Mouse (Mus musculus): ENCODE measurements around the gene Kif1b.
A peak's percentile ranks its signal among the peaks of the same experiment; 100 is the strongest.

The Kif1b gene

DNA sequence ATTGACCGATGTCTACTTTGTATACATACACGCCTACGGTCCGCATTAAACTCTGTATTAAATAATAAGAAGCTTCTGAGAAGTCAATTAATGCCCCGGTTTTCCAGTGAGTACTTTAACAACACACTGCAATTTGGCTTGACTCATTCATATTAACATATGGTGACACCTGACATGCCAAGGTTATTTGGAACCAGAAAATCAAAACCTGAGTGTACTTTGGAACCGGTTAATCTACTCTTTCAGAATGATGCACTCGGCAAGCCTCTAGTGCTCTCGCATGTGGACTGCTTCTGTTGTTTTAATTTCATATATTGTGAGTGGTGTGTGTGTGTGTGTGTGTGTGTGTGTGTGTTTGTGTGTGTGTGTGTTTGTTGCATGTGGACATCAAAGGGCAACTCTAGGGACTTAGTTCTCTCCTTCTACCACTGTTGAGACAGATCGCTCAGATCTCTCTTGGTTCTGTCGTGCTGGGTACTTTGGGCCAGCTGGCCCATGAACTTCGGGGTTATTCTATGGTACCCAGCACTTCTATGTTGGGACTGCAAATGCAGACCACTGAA, 6.9 kb upstream of the Kif1b start:
- no peak for DNase-seq (ENCODE audit: low spot score in 2 of 2)

DNA sequence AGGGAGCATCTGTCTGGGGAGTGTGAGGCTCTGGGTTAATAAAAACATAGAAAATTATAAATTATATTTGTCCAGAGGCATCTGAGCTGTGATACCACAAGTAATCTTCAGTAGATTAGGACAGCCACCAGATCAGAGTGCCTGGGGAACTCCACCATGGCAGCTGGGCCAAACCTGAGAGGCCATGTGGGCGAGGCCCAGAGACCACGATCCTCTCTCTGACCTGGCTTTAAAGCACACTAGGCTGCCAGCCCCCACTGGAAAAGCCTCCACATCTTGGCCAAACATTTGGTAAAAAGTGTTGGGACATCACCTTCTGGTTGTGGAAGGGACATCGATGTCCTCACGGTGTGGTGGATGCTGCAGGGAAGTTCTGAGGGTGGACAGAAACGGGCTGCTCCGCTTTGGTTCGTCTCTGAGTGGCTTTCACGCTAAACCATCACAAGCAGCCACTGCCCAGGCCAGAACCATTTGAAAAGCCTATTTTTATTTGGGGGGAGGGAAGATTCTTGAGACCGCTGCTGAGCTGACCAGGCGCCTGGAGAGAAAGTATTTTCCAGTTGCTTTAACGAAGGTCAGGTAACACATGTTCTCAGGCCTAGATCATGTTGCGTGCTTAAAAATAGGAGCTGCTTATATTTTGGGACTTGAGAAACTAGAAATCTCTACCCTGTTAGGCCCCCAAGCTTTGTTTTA, 6.2 kb upstream of the Kif1b start:
- DNase-seq (ENCODE audit: low spot score in 2 of 2) = no peak

GRCm38 (mm10) chr4:149311996-149312395, 4.5 kb upstream of the Kif1b start:
- DNase-seq (ENCODE audit: low spot score in 2 of 2) = no peak

- DNase-seq (ENCODE audit: low spot score in 2 of 2) = no peak
Measured at GRCm38 (mm10) chr4:149308491-149308820, 963 bp upstream of the Kif1b start.

DNA sequence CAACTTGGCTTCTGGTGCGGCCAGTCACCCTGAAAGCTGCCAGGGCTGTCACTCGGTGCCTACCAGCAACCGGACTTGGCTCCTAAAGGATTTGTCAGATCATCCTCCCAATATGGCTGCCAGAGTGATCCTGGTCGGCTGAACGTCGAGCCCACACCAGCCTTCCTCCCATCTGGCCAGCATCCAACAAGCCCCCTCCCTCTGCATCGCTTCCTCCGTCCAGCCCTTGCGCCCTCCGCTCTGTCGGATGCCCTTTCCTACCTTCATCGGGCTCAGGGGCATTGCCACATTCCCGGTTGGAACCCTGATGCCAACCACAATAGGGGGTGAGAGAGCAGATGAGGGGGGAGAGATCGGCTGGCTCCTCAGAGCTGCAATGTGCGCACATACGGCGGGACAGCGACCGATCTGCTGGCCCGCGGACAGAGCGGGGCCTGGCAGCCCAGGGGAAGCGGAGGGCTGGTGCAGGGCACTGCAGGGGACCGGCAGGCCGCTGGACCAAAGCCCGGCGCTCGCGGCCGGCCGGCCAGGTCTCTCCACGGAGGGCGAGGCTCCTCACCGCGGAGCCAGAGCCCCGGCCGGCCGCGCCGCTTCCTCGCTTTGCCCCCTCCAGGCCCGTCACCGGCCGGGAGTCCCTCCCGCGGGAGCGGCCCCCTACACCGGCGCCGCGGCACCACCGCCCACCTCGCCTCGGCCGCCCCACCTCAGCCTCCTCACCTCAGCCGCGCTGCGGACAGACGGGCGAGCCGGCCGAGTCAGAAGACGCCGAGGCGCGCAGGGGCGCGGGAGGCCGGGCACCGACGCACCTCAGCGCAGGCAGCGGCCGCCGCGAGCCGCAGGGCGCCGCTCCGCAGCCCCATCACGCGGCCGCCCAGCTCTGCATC, 539 bp downstream of the Kif1b start:
- peak; percentile 60 to 70 for DNase-seq (ENCODE audit: low spot score in 2 of 2)

DNA sequence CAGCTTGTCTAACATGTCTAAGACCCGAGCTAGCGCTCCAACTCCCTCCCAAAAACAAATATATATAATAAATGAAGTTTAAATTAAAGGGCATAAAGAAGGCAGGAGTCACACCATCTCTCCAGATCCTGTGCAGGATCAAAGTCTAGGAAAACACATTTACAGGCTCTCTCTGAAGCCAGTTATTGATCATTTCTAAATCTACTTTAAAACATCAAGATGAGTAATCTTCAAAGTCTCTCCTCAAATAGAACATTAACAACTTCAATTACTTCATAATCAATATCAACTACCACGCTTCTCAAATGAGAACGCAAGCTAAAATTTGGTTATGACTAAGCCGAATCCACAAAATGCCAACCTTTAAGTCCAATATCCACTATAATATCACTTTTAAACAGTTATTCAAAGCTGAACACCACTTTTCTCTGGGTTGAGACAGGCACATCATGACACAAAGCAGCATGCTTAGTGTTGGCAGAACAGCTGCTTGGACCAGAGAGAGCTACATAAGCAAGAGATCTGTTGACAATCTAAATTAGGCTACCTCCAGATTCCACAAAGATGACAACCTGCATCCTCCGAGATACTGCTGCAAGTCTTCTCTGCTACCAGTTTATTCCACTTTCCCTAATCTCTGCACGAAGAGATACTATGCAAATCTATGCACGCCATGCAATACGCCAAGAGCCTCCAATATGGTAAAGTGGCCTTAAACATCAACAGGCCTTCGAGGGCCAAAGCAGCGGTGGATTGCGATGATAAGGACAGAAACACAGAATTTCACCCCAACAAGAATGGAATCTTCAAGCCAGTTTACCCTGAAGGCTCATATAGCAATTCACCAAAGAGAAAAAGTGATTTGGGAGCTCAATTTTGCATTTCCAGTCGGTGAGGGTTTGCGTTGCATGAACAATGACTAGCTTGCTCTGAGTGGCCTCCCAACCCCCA, 1.5 kb downstream of the Kif1b start:
- no peak for DNase-seq (ENCODE audit: low spot score in 2 of 2)

DNA sequence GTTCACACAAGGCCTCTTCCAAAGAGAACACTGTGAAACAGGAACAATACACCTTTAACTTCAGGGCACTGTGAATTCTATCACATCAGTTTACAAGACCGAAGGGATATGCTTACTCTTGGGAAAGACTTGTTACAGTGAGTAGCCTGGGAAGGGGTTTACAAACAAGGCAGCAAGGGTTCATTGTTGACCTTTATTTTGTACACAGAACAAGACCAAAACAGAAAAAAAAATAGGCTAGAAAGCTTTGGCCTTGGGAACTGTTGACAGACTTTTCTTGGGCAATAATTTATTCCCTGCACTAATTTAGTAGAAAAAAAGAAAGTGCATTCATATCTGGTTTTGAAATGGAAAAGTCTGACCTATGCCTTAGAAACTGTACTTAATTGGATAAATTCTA, 3.0 kb downstream of the Kif1b start:
- no peak for DNase-seq (ENCODE audit: low spot score in 2 of 2)

- no peak for DNase-seq (ENCODE audit: low spot score in 2 of 2)
Measured at GRCm38 (mm10) chr4:149303502-149303901, 4.0 kb downstream of the Kif1b start.

GRCm38 (mm10) chr4:149302751-149303150, 4.7 kb downstream of the Kif1b start:
- DNase-seq (ENCODE audit: low spot score in 2 of 2) = no peak

DNA sequence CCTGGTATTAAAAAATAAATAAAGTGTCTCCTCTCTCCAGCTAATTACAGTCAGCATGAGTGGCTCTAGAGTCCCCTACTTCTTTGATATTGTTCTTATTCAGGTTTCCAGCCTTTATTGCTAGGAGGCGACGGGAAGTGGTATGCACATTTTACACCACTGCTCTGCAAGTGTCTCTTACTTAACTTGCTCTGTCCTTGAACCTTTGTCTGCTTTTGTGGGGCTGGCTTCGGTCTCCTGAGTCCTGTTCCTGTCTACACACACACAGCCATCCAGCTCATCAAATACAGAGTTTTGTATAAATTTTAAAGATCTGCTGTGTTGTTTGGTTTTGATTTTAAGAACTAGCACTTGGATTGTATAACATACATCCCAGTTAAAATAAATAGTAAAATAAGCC, 5.4 kb downstream of the Kif1b start:
- DNase-seq (ENCODE audit: low spot score in 2 of 2) = no peak

DNA sequence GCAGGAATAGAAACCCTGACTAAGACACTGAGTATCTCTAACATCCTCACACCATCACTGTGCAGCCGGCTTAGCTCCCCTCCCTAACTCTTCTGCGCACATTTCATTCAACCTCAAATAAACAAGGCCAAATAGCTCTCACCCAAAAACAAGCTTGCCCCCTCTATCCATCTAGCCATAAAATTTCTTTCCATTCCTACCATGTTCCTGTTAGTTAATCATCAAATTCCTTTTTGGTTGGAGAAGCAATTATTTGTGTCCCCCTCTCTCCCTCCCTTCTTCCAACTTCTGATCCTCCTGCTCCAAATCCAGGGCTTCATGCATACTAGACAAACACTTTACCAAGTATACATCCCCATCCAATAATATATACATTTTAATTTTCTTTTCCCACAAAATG, 11.0 kb downstream of the Kif1b start:
- no peak for DNase-seq (ENCODE audit: low spot score in 2 of 2)

DNA sequence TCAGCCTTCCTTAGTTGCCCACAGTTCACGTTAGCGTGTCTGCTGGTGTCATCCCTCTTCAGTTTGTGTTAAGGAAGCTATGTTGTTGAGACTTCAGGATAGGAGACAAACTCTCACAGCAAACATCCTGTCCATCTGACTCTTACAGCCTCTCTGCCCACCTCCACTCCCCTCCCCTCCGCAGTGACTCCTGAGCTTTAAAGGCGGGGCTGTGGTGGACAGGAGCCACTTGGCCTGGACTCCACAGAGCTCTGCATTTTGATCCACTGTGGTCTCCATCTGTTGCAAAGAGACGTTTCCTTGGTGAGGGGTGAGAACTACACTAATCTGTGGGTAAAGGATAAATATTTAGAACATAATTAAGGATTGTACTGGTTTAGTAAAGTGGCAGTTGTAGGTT, 14.5 kb downstream of the Kif1b start:
- DNase-seq (ENCODE audit: low spot score in 2 of 2) = no peak

GRCm38 (mm10) chr4:149291061-149291460, 16.4 kb downstream of the Kif1b start:
- no peak for DNase-seq (ENCODE audit: low spot score in 2 of 2)

GRCm38 (mm10) chr4:149290157-149290750, 17.2 kb downstream of the Kif1b start:
- no peak for DNase-seq (ENCODE audit: low spot score in 2 of 2)

GRCm38 (mm10) chr4:149286287-149287137, 21.0 kb downstream of the Kif1b start:
- no peak for DNase-seq (ENCODE audit: low spot score in 2 of 2)

DNA sequence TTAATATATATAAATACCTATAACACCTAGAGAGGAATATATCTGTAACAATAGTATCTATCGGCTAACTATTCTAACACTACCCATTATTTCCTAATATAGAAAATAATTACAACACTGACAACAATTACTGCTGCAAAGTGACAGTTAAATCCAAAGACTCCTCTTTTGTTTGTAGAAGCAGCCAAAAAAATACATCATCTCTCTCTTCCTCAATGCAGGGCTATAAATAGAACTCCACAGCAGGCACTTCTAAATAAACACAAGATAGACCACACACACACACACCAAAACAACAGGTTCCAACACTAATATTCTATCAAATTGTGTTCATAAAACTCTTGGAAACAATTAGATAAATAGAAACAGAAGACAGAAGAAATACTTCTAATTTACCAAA, 21.8 kb downstream of the Kif1b start:
- DNase-seq (ENCODE audit: low spot score in 2 of 2) = no peak

DNA sequence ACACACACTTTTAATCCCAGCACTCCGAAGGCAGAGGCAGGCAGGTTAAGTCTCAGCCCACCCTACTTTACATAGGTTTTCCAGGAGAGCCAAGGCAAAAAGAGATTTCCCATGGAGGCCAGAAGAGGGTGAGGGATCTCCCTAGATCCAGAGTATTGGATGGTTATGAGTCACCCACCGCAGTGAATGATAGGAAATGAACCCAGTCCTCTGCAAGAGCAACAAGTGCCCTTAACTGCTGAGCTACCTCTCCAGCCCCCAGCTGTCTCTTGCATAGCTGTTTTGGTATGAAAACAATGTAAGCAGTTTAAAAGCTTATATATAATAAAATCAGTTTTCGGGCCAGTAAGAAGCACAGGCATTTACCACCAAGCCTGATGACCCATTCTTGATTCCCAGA, 24.5 kb downstream of the Kif1b start:
- DNase-seq (ENCODE audit: low spot score in 2 of 2) = no peak

- no peak for DNase-seq (ENCODE audit: low spot score in 2 of 2)
Measured at GRCm38 (mm10) chr4:149282025-149282738, 25.3 kb downstream of the Kif1b start.

DNA sequence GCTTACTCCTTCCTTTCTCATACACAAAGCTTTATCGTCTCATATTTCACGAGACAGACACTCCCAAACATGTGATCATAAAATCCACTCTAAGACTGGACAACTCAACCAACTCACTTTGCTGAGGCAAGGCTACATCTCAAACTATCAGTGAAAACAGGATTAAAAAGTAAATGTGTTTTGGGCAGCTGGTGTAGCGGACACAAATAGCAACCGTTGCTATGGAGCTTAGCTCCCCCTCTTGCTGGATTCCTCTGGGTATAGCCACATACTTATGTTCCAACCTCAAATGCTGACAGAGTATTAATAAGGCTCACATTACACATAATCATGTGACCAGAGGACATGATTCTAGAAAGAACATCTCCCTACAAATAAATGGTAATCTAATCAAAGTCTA, 29.9 kb downstream of the Kif1b start:
- DNase-seq (ENCODE audit: low spot score in 2 of 2) = peak in 1 of 2 experiments; percentile 33

GRCm38 (mm10) chr4:149273128-149273527, 34.4 kb downstream of the Kif1b start:
- no peak for DNase-seq (ENCODE audit: low spot score in 2 of 2)
